Mouse (Mus musculus) heart, embryonic 12.5 days (tissue): ENCODE results near the gene Akap12. TPM values are rescaled to one million over a fixed set of nuclear protein-coding genes. Genes with fewer than 3 reads are reported as not detected.

Experiments
- ATAC-seq: fragments of 200-750 bp; cut with Nextera tagmentation; 2 replicates; pipeline ENCODE4 v1.8.0; 2017; ENCODE audit warnings: moderate TSS enrichment, moderate library complexity; ENCODE audit not compliant: insufficient number of reproducible peaks, low FRiP score
- H3K27ac ChIP-seq: fragments of 300-500 bp; sonication (generic); 2 replicates; pipeline ENCODE4 v1.5.1; 2016; ENCODE audit warnings: mild to moderate bottlenecking, moderate library complexity; ENCODE audit not compliant: poor library complexity, severe bottlenecking
- H3K27me3 ChIP-seq: fragments of 300-500 bp; sonication (generic); replicated peaks from 2 replicates; pipeline ENCODE4 v1.6.1; 2016; ENCODE audit warnings: mild to moderate bottlenecking, moderate library complexity
- H3K36me3 ChIP-seq: fragments of 300-500 bp; sonication (generic); 2 replicates; pipeline ENCODE4 v1.6.1; 2016; ENCODE audit warnings: mild to moderate bottlenecking, moderate library complexity
- H3K4me1 ChIP-seq: fragments of 300-500 bp; sonication (generic); replicated peaks from 2 replicates; pipeline ENCODE4 v1.6.1; 2016; ENCODE audit warnings: mild to moderate bottlenecking
- H3K4me2 ChIP-seq: fragments of 300-500 bp; sonication (generic); 2 replicates; pipeline ENCODE4 v1.6.1; 2016; ENCODE audit warnings: mild to moderate bottlenecking, moderate library complexity
- H3K4me3 ChIP-seq: fragments of 300-500 bp; sonication (generic); 2 replicates; pipeline ENCODE4 v1.5.1; 2016; ENCODE audit warnings: mild to moderate bottlenecking
- H3K9ac ChIP-seq: fragments of 300-500 bp; sonication (generic); 2 replicates; pipeline ENCODE4 v1.6.1; 2016; ENCODE audit warnings: mild to moderate bottlenecking, moderate library complexity
- H3K9me3 ChIP-seq: fragments of 300-500 bp; sonication (generic); replicated peaks from 2 replicates; pipeline ENCODE4 v1.6.1; 2016; ENCODE audit warnings: mild to moderate bottlenecking, moderate library complexity
- WGBS: fragments of 180-500 bp; shearing (Covaris S2); methylation state at CpG from one replicate; pipeline ENCODE4 v1.1.7; 2016; 5-methylcytosine and 5-hydroxymethylcytosine counted together
- polyA plus RNA-seq: library from polyadenylated mRNA; unstranded; fragments of >200 nt; fragmentation: Nextera tagmentation; extraction: Ambion mirVana; gene quantifications from 2 replicates; pipeline ENCODE4 v1.2.1, GENCODE M21; 2016

The Akap12 gene
- polyA plus RNA-seq, 1 experiment from 2014 or later: 52.6 TPM

DNA sequence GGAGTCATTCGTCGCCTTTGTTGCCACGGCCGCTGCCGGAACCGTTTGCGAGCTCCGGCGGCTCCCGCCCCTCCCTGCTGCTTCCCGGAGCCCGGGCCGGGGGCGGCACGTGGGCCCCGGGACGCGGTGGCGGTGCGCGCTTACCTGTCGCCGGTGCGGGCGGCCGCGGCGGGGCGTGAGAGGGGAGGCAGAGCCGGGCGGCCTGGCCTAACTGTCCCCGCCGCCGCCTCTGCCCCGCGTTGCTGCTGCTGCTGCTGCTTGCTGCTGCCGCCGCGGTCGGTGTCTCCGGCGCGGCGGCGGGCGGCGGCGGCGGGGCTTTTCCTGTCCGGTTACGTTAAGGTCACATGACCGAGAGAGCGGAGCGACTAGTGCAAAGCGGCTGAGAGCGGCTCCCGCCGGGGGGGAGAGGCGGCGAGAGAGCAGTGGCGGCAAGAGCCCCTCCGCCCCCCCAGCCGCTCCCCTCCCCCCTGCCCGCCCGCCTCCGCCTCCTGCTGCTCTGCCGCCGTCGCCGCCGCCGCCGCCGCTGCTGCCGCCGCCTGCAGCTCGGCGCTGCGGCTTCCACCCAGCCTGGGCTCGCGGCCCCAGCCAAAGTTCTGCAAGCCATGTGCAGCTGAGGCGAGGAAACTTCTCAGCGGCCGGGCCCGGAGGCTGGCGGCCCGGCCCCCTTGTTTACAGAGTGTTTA, 121.7 kb downstream of the Akap12 start, which contains the start of gene Zbtb2:
TSS of gene Zbtb2 (minus strand) at position 408 of the 683 bp plus-strand sequence.
- no peaks in the 10 kb centered on the region for H3K9me3 ChIP-seq
- peak within 1 kb of the TSS; percentile 99 for H3K27ac ChIP-seq
- H3K36me3 ChIP-seq: peaks cover under 1% of the 10 kb centered on the region; the same call in 1 of the 2 replicates
- H3K4me1 ChIP-seq: peaks cover 51% of the 10 kb centered on the region
- H3K9ac ChIP-seq: peak within 1 kb of the TSS; percentile 100
- H3K4me2 ChIP-seq: peak within 1 kb of the TSS; percentile 94
- H3K4me3 ChIP-seq: peak within 1 kb of the TSS; percentile 99
- peak; percentile 37 for ATAC-seq
- no peaks in the 10 kb centered on the region for H3K27me3 ChIP-seq
- 1% methylated on average over 66 of the region's 87 CpGs for WGBS

DNA sequence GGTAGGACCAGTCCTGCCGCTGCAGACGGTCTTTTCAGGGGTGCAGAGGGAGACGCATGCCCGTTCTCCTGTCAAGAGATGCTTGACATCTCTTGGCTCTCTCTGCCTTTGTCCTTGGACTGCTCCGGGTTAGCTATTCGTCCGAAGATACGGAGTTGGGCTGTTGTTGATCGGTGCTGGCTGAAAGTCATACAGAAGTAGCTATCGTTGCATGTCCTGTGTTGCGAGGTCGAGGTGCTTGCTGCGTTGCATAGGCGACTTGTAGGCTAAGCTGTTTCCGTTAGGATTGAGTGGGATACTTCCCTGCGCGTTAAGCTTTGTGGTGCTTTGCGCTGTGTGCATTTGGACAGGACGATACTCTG, 122.2 kb downstream of the Akap12 start:
- peak overlapping the region; percentile 99 for H3K4me3 ChIP-seq
- H3K9ac ChIP-seq: peak overlapping the region; percentile 100
- peaks cover 46% of the 10 kb centered on the region for H3K4me1 ChIP-seq
- H3K27ac ChIP-seq: peak overlapping the region; percentile 99
- peaks cover 4% of the 10 kb centered on the region; the same call in 1 of the 2 replicates for H3K36me3 ChIP-seq
- WGBS: under 1% methylated on average over 19 of the region's 19 CpGs
- ATAC-seq: no peak
- H3K9me3 ChIP-seq: no peaks in the 10 kb centered on the region
- no peaks in the 10 kb centered on the region for H3K27me3 ChIP-seq
- peak overlapping the region; percentile 94 for H3K4me2 ChIP-seq

DNA sequence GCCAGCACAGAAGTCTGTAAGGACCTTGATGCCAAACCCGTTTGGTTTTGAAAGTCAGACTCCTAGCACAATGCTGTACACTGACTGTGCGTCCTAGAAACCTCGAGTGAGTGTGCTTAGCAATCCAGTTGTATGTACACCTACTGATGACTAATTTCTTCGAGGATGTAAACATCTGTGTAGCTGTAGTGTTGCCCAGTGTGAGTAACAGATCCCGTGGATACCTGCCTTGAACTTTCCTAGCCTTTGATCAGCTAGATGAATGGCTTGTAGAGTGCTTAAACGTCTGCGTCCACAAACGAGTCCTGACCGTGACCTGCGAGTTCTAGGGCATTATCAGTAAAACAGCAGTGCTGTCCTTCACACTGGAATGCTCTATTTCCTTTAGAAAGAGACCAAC, 122.9 kb downstream of the Akap12 start:
- peaks cover 43% of the 10 kb centered on the region for H3K4me1 ChIP-seq
- peak overlapping the region; percentile 99; the same call in 1 of the 2 replicates for H3K27ac ChIP-seq
- H3K4me3 ChIP-seq: peak overlapping the region; percentile 99
- H3K36me3 ChIP-seq: peaks cover 7% of the 10 kb centered on the region
- peak overlapping the region; percentile 100 for H3K9ac ChIP-seq
- no peaks in the 10 kb centered on the region for H3K27me3 ChIP-seq
- WGBS: 11% methylated on average over 10 of the region's 10 CpGs
- no peaks in the 10 kb centered on the region for H3K9me3 ChIP-seq
- H3K4me2 ChIP-seq: peak overlapping the region; percentile 94
- ATAC-seq: no peak

DNA sequence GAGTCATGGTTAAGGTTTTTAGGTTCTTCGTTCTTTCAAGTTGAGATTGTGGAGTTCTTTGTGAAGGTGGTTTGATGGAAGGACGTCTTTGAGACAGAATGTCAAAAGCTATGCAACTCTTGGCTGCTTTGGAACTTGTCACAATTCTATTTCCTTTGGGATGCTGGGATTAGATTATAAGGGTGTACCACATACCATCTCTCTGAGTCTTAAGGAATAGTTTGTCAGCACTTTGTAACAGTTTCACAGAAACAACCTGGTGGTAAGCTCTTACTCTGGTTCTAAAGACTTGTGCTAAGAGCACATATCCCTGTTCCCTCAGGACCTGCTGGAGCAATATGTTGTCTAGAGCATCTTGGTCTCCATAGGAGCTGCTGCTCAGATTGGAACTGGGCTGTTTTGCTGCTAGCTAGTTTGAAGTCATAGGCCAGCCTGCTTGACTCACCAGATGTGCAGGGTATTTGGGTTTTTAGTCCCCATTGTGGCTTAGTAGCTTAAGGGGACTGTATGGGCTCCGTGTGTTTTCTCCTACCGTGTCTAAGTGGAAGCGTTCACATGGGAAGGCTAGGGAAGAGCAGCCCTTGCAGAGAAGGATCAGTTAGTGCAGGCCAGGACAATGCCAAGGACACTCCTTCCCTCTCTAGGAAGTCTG, 123.4 kb downstream of the Akap12 start:
- H3K27ac ChIP-seq: no peak overlapping the region

DNA sequence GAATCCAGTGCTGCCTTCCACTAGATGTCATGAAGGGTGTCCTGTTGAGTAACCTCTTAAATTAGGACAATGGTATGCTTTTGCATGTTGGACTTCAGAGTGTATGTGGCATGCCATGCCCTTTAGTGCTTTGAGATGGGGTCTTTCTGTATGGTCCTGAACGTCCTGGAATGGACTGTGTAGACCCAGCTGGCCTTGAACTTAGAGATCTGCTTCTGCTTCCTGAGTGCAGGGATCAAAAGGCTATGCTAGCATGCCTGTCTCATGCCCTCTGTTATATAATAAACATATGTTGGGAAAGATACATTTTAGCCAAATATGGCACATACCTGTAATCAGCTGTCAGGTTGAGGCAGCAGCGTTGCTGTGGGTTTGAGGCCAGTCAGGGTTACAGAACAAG, 124.4 kb downstream of the Akap12 start:
- Histone ChIP-seq H3K9ac (no peak overlapping the region), H3K4me1 (peaks cover 38% of the 10 kb centered on the region), H3K27ac (no peak overlapping the region), H3K27me3 (no peaks in the 10 kb centered on the region), H3K4me3 (no peak overlapping the region), H3K4me2 (0 out of 2 replicates have a peak overlapping the region, but pooled peaks have one; percentile 1), H3K9me3 (no peaks in the 10 kb centered on the region), H3K36me3 (peaks cover 21% of the 10 kb centered on the region)
- 59% methylated on average over 2 of the region's 2 CpGs for WGBS
- ATAC-seq: no peak

More for the DNA sequence above, 123.4 kb downstream of the Akap12 start:
- Histone ChIP-seq H3K9ac (peak overlapping the region; percentile 100), H3K4me3 (peak overlapping the region; percentile 99), H3K9me3 (no peaks in the 10 kb centered on the region), H3K4me1 (peaks cover 41% of the 10 kb centered on the region), H3K4me2 (peak overlapping the region; percentile 94), H3K27me3 (no peaks in the 10 kb centered on the region), H3K36me3 (peaks cover 12% of the 10 kb centered on the region)
- ATAC-seq: no peak
- WGBS: 51% methylated on average over 5 of the region's 5 CpGs

DNA sequence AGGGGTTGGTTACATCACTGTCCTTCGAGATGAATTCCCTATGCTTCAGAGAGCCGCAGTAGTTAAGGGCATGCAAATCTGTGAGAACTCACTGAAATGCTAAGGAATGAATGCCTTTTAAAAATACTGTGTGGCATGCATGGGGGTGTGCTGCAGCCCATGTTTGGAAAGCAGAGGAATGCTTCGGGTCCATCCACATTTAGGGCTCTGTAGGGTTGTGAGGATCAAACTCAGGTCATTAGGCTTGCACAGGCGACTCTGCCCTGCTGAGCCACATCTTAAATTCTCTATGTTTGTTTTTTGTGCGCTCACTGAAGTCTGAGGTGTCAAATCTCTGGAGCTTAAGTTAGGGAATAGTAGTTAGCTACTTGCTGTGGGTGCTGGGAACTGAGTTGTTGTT, 124.9 kb downstream of the Akap12 start:
- Histone ChIP-seq H3K27me3 (no peaks in the 10 kb centered on the region), H3K4me3 (no peak overlapping the region), H3K27ac (no peak overlapping the region), H3K4me1 (peaks cover 34% of the 10 kb centered on the region), H3K9ac (0 out of 2 replicates have a peak overlapping the region, but pooled peaks have one; percentile 38), H3K36me3 (peaks cover 26% of the 10 kb centered on the region), H3K9me3 (no peaks in the 10 kb centered on the region), H3K4me2 (0 out of 2 replicates have a peak overlapping the region, but pooled peaks have one; percentile 1)
- no peak for ATAC-seq
- 61% methylated on average over 5 of the region's 5 CpGs for WGBS

DNA sequence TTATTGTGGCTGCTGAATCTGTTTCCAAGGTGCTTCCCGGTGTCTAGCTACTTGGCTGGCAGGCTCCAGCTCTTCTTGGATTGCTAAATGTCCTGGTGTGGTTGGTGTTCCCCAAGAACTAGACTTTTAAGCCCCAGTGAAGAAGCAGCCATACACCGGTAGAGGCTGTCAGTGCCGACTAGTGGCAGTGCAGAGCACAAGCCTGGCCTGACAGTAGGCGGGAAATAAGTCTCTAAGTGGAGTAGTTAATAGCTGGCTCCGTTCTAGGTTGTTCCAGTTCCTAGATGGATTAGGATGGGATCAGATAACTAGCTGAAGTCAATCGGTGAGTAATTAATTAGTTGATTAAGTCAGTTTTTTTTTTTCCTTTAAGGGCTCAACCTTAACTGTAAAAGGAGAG, 125.7 kb downstream of the Akap12 start:
- H3K4me1 ChIP-seq: peaks cover 34% of the 10 kb centered on the region
- H3K4me2 ChIP-seq: no peak overlapping the region

DNA sequence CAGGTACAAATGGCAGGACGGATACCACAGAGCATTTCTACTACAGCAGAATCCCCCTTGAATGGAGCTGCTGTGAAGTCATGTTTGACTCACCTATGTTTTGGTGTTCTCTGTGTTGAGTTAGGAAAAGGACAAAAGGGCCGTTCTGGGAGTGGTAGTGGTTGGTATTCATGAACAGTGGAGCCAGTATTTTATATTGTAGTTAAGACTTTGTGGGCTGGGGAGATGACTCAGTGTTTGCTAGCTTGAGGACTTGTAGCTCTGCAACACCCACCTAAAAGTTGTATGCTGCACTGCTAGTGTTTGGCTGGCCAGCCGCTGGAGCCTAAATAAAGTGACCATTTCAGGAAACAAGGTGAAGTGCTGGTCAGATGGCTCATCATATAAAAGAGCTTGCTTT, 129.1 kb downstream of the Akap12 start:
- Histone ChIP-seq H3K9me3 (no peaks in the 10 kb centered on the region), H3K4me1 (peaks cover 30% of the 10 kb centered on the region), H3K36me3 (peaks cover 47% of the 10 kb centered on the region), H3K4me2 (no peak overlapping the region), H3K9ac (no peak overlapping the region), H3K4me3 (no peak overlapping the region), H3K27me3 (no peaks in the 10 kb centered on the region), H3K27ac (no peak overlapping the region)
- WGBS: 87% methylated on average over 3 of the region's 3 CpGs
- no peak for ATAC-seq

More for the DNA sequence above, 125.7 kb downstream of the Akap12 start:
- no peak overlapping the region for H3K27ac ChIP-seq
- H3K4me3 ChIP-seq: no peak overlapping the region
- 42% methylated on average over 6 of the region's 6 CpGs for WGBS
- ATAC-seq: no peak
- no peaks in the 10 kb centered on the region for H3K9me3 ChIP-seq
- H3K36me3 ChIP-seq: peaks cover 29% of the 10 kb centered on the region
- H3K9ac ChIP-seq: no peak overlapping the region
- no peaks in the 10 kb centered on the region for H3K27me3 ChIP-seq

DNA sequence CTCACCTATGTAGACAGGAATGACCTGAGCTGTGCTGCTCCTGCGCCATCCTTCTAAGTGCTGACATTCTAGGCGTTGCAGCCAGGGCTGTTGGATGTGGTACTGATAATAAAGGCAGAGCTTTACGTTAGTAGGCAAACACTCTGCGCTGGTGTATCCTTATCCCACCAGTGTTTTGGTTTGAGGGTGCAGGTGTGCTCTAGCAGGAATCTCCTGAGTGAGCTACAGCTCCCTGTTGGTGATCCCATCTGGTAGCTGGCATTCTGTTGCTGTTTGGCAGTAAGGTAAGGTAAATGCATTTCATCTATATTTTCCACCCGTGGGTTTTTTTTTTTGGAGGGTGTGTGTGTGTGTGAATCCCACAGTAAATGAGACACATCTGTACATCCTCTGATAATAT, 131.9 kb downstream of the Akap12 start:
- Histone ChIP-seq H3K4me1 (peaks cover 13% of the 10 kb centered on the region; the same call in 1 of the 2 replicates), H3K27ac (no peak overlapping the region), H3K9ac (no peak overlapping the region), H3K27me3 (no peaks in the 10 kb centered on the region), H3K4me3 (no peak overlapping the region), H3K4me2 (no peak overlapping the region), H3K9me3 (no peaks in the 10 kb centered on the region), H3K36me3 (peaks cover 54% of the 10 kb centered on the region)
- no peak for ATAC-seq
- WGBS: 79% methylated on average over 5 of the region's 5 CpGs

DNA sequence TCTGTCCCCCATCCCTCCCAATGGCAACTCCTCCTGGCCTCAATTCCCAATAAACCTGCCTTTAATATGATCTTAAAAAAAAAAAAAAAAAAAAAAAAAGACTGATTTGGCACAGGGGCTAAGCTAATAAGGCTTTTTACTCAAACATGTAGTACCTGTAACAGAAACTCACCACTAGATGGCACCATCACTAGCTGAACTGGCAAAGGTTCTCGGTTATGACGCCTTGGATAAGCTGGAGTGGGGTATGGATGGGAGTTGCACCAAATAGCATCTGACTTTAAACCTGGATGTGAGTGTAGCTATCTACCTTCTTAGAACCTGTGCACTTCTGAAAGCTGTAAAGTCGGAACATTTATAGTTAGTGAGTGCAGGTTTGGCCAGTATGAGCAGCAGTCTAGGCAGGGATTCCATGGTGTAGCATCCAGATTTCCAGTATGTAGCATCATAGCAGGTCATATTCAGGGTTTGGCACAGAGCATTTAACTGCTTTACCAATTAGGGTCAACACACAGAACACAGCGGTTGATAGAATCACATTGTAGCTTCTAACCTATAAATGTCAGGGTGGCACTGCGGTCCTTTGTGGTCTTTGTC, 138.8 kb downstream of the Akap12 start:
- peaks cover 64% of the 10 kb centered on the region for H3K36me3 ChIP-seq
- no peak overlapping the region for H3K4me3 ChIP-seq
- H3K4me2 ChIP-seq: no peak overlapping the region
- H3K4me1 ChIP-seq: peaks cover 16% of the 10 kb centered on the region
- H3K9me3 ChIP-seq: no peaks in the 10 kb centered on the region
- H3K27me3 ChIP-seq: no peaks in the 10 kb centered on the region
- 57% methylated on average over 5 of the region's 5 CpGs for WGBS
- 0 out of 2 replicates have a peak overlapping the region, but pooled peaks have one; percentile 53 for H3K9ac ChIP-seq
- peak overlapping the region; percentile 72 for H3K27ac ChIP-seq
- peak; percentile 55; the same call in 1 of the 2 replicates for ATAC-seq

DNA sequence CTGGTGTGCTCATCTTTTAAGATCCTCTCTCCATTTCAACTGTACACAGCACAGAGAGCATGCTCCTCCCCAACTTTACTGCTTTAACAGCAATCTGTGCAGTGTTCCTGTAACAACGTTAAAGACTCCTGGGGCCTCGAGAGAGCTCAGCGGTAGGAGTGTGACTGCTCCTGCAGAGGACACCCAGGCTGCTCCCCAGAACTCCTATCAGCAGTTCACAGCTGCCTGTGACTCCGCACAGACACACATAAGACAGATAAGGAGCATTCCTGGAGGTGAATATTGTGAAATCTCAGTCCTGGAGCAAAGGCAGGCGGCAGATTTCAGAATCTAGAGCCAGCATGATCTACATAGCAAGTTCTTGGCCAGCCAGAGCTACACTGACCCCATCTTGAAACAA, 139.3 kb downstream of the Akap12 start:
- ATAC-seq: peak; percentile 76
- 4% methylated on average over 5 of the region's 5 CpGs for WGBS
- Histone ChIP-seq H3K27me3 (no peaks in the 10 kb centered on the region), H3K4me2 (no peak overlapping the region), H3K4me3 (no peak overlapping the region), H3K36me3 (peaks cover 67% of the 10 kb centered on the region), H3K9me3 (no peaks in the 10 kb centered on the region), H3K9ac (peak overlapping the region; percentile 53; the same call in 1 of the 2 replicates), H3K4me1 (peaks cover 16% of the 10 kb centered on the region), H3K27ac (peak overlapping the region; percentile 72)
